Mouse (Mus musculus) forebrain, embryonic 16.5 days (tissue): ENCODE data around the gene Trappc12. TPM values are rescaled to one million over a fixed set of nuclear protein-coding genes. Genes with fewer than 3 reads are reported as not detected.

ENCODE experiments used
- microRNA-seq: library from miRNA; unstranded; fragments of <30 nt; microRNA quantifications from one replicate; pipeline ENCODE4, GENCODE M21; 2017
- polyA plus RNA-seq: library from polyadenylated mRNA; unstranded; fragments of >200 nt; fragmentation: Nextera tagmentation; extraction: Ambion mirVana; gene quantifications from 2 replicates; pipeline ENCODE4 v1.2.1, GENCODE M21; 2015

Trappc12 gene
- polyA plus RNA-seq, 1 experiment from 2014 or later, result 50.0 TPM

Small RNA genes lying within 50 kb of the gene (microRNA-seq; reads per million reads assigned to microRNA genes)
- not detected for gene Mir6937

Other genes starting within 250 kb of the Trappc12 start
- not detected in 2 replicates for gene Dcdc2c, start 198.1 kb downstream of the Trappc12 start, polyA plus RNA-seq
- gene Allc, start 167.9 kb downstream of the Trappc12 start, polyA plus RNA-seq, result 0.15 and 0.48 TPM in 2 replicates
- gene Colec11, start 127.1 kb downstream of the Trappc12 start, polyA plus RNA-seq, result 0.34 and 0.60 TPM in 2 replicates
- 419 and 461 TPM in 2 replicates for gene Rps7, start 114.5 kb downstream of the Trappc12 start, polyA plus RNA-seq
- gene Rnaseh1, start 100.9 kb downstream of the Trappc12 start, polyA plus RNA-seq, result 27.9 and 30.6 TPM in 2 replicates
- 40.4 and 44.3 TPM in 2 replicates for gene Adi1, start 75.2 kb downstream of the Trappc12 start, polyA plus RNA-seq
- 75.9 and 79.3 TPM in 2 replicates for gene Eipr1, start 1.3 kb upstream of the Trappc12 start, polyA plus RNA-seq